Mouse (Mus musculus) embryonic fibroblast, embryonic 13.5 days (primary cell): Measurements from ENCODE around the gene Hnrnpa2b1. TPM values are rescaled to one million over a fixed set of nuclear protein-coding genes. Genes with fewer than 3 reads are reported as not detected.
"Not testable (repeated sequence)": the region's sequence is repeated elsewhere in the genome, so short reads cannot be mapped to it uniquely, and the experiment has no call there.

Experiments used
- H3K27ac ChIP-seq: 2 replicates; pipeline ENCODE4 v1.5.1; 2012; ENCODE audit warnings: low read length, control low read depth, inconsistent platforms; ENCODE audit not compliant: insufficient read depth
- H3K4me1 ChIP-seq: 2 replicates; pipeline ENCODE4 v1.6.1; 2011; ENCODE audit warnings: low read length; ENCODE audit not compliant: control insufficient read depth, insufficient read depth
- H3K4me3 ChIP-seq: 2 replicates; pipeline ENCODE4 v1.5.1; 2011; ENCODE audit warnings: mild to moderate bottlenecking, control low read depth, low read length; ENCODE audit not compliant: insufficient read depth
- CTCF ChIP-seq: IDR thresholded peaks from 2 replicates; pipeline ENCODE4 v1.5.1; 2011; ENCODE audit warnings: mild to moderate bottlenecking, control low read depth, low read length, moderate library complexity, borderline replicate concordance; ENCODE audit not compliant: insufficient read depth
- POLR2A ChIP-seq: IDR thresholded peaks from 2 replicates; pipeline ENCODE4 v1.6.1; 2011; ENCODE audit warnings: low read depth, mild to moderate bottlenecking, control low read depth, low read length, moderate library complexity
- polyA plus RNA-seq: library from polyadenylated mRNA; stranded (reverse); fragments of >200 nt; gene quantifications from 2 replicates; pipeline ENCODE4 v1.2.4, GENCODE M21; 2011; ENCODE audit warnings: low read depth; ENCODE audit not compliant: missing spikeins, insufficient read length

Hnrnpa2b1 gene
- polyA plus RNA-seq, 1 experiment, result 1,144 TPM

GRCm38 (mm10) chr6:51486731-51487130 lies 17.0 kb upstream of the Hnrnpa2b1 start:
- Histone ChIP-seq H3K27ac (no peak overlapping the region), H3K4me1 (no peaks in the 10 kb centered on the region; the same call in 1 of the 2 replicates), H3K4me3 (no peak overlapping the region)
- TF ChIP-seq POLR2A (no peak), CTCF (no peak)

- no peak overlapping the region for H3K27ac ChIP-seq
- TF ChIP-seq CTCF (no peak), POLR2A (no peak)
- H3K4me1 ChIP-seq, result no peaks in the 10 kb centered on the region; the same call in 1 of the 2 replicates
- H3K4me3 ChIP-seq, result no peak overlapping the region
Observed at GRCm38 (mm10) chr6:51486076-51486710, 16.5 kb upstream of the Hnrnpa2b1 start.

GRCm38 (mm10) chr6:51485646-51486045 lies 16.0 kb upstream of the Hnrnpa2b1 start:
- Histone ChIP-seq H3K27ac (no peak overlapping the region), H3K4me1 (no peaks in the 10 kb centered on the region; the same call in 1 of the 2 replicates), H3K4me3 (no peak overlapping the region)
- TF ChIP-seq POLR2A, result no peak
- TF ChIP-seq CTCF, result no peak

- not testable (repeated sequence) for H3K4me3 ChIP-seq, H3K27ac ChIP-seq
Observed at GRCm38 (mm10) chr6:51484556-51484955, 14.9 kb upstream of the Hnrnpa2b1 start.

GRCm38 (mm10) chr6:51483861-51484260 lies 14.2 kb upstream of the Hnrnpa2b1 start:
- no peaks in the 10 kb centered on the region; the same call in 1 of the 2 replicates for H3K4me1 ChIP-seq
- H3K27ac ChIP-seq, result no peak overlapping the region
- TF ChIP-seq CTCF (no peak), POLR2A (no peak)
- H3K4me3 ChIP-seq, result no peak overlapping the region

More at GRCm38 (mm10) chr6:51484556-51484955, 14.9 kb upstream of the Hnrnpa2b1 start:
- not testable (repeated sequence) for H3K4me1 ChIP-seq

- Histone ChIP-seq H3K4me3 (no peak overlapping the region), H3K4me1 (no peaks in the 10 kb centered on the region; the same call in 1 of the 2 replicates), H3K27ac (no peak overlapping the region)
- TF ChIP-seq POLR2A (no peak), CTCF (no peak)
Observed at GRCm38 (mm10) chr6:51481548-51481947, 11.9 kb upstream of the Hnrnpa2b1 start.

GRCm38 (mm10) chr6:51479136-51479731 lies 9.5 kb upstream of the Hnrnpa2b1 start:
- no peak for TF ChIP-seq POLR2A
- no peak for TF ChIP-seq CTCF
- Histone ChIP-seq H3K4me1 (no peaks in the 10 kb centered on the region), H3K4me3 (no peak overlapping the region), H3K27ac (no peak overlapping the region)

- Histone ChIP-seq H3K4me3 (peak overlapping the region; percentile 41), H3K4me1 (peaks cover 3% of the 10 kb centered on the region; the same call in 1 of the 2 replicates), H3K27ac (no peak overlapping the region)
- TF ChIP-seq POLR2A, result peak; percentile 5; the same call in 1 of the 2 replicates
- TF ChIP-seq CTCF, result no peak
Observed at GRCm38 (mm10) chr6:51472213-51472612, 2.5 kb upstream of the Hnrnpa2b1 start.

- peak overlapping the region; percentile 41 for H3K4me3 ChIP-seq
- peaks cover 3% of the 10 kb centered on the region; the same call in 1 of the 2 replicates for H3K4me1 ChIP-seq
- no peak overlapping the region for H3K27ac ChIP-seq
- TF ChIP-seq CTCF (no peak), POLR2A (no peak; the same call in 1 of the 2 replicates)
Observed at GRCm38 (mm10) chr6:51471782-51472181, 2.1 kb upstream of the Hnrnpa2b1 start.

- H3K27ac ChIP-seq, result peak overlapping the region; percentile 99
- H3K4me1 ChIP-seq, result peaks cover 3% of the 10 kb centered on the region; the same call in 1 of the 2 replicates
- H3K4me3 ChIP-seq, result peak overlapping the region; percentile 97
- TF ChIP-seq POLR2A (0 out of 2 replicates have a peak, but pooled peaks have one; percentile 19), CTCF (no peak)
Observed at GRCm38 (mm10) chr6:51471179-51471505, 1.4 kb upstream of the Hnrnpa2b1 start.
